Mouse (Mus musculus) spleen, adult 2 months (tissue): ENCODE measurements around the gene Pi4ka.

ENCODE experiments used
- CTCF ChIP-seq: fragments of 200-500 bp; IDR thresholded peaks from 2 replicates; pipeline ENCODE4 v1.5.1; 2011; ENCODE audit warnings: mild to moderate bottlenecking, inconsistent platforms; ENCODE audit not compliant: insufficient read depth, insufficient read length, insufficient replicate concordance; ENCODE audit errors: extremely low read depth
- POLR2A ChIP-seq: fragments of 200-500 bp; IDR thresholded peaks from 2 replicates; pipeline ENCODE4 v1.6.1; 2011; ENCODE audit warnings: low read depth, low read length, inconsistent platforms

DNA sequence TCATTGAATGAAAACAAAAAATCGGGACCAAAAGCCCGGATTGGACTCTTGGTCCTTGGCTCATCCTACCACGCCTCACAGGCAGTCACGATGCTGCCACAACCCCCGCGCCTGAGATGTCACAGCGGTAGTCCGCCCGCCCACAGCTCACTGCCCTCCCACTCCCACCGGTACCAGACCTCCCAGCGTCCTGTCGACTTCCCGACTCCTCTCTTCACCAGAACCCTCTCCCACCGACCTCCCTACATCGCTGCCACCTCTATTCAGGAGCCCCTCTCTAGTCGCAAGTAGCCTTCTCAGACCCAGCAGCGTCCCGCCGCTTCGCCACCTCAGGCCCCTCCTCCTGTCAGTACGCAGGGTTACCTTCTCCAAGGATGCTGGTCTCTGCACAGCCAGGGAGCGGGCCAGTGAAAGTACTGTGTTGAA, 830 bp downstream of the Pi4ka start:
- TF ChIP-seq CTCF (no peak), POLR2A (no peak)
